Mouse (Mus musculus): ENCODE data around the gene Itga3. TPM values are rescaled to one million over a fixed set of nuclear protein-coding genes. Genes with fewer than 3 reads are reported as not detected.

The Itga3 gene
- polyA plus RNA-seq, 1 experiment from 2014 or later = 10.2 TPM

- H3K9ac ChIP-seq = no peak overlapping the region
- 81% methylated on average over 6 of the region's 6 CpGs for WGBS
- no peak overlapping the region for H3K4me3 ChIP-seq
- no peaks in the 10 kb centered on the region for H3K36me3 ChIP-seq
- peaks cover 24% of the 10 kb centered on the region for H3K27me3 ChIP-seq (replicated peaks)
- H3K4me2 ChIP-seq = no peak overlapping the region
- no peak for ATAC-seq (ENCODE audit: extremely low read depth, insufficient number of reproducible peaks, low FRiP score, low TSS enrichment)
- H3K4me1 ChIP-seq = peaks cover 53% of the 10 kb centered on the region
- no peak overlapping the region for H3K27ac ChIP-seq (replicated peaks)
- no peaks in the 10 kb centered on the region for H3K9me3 ChIP-seq
Measured at GRCm38 (mm10) chr11:95080783-95081182, 4.2 kb upstream of the Itga3 start.

GRCm38 (mm10) chr11:95079256-95079875 lies 2.8 kb upstream of the Itga3 start:
- Histone ChIP-seq H3K9me3 (no peaks in the 10 kb centered on the region), H3K4me2 (peak overlapping the region; percentile 33), H3K27ac (replicated peaks) (peak overlapping the region; percentile 62), H3K9ac (no peak overlapping the region), H3K36me3 (no peaks in the 10 kb centered on the region), H3K27me3 (replicated peaks) (peaks cover 35% of the 10 kb centered on the region), H3K4me3 (no peak overlapping the region), H3K4me1 (peaks cover 58% of the 10 kb centered on the region)
- no peak for ATAC-seq (ENCODE audit: extremely low read depth, insufficient number of reproducible peaks, low FRiP score, low TSS enrichment)
- WGBS = 20% methylated on average over 6 of the region's 6 CpGs

- H3K4me1 ChIP-seq = peaks cover 72% of the 10 kb centered on the region
- H3K27me3 ChIP-seq (replicated peaks) = peaks cover 37% of the 10 kb centered on the region
- no peak overlapping the region for H3K27ac ChIP-seq (replicated peaks)
- H3K4me2 ChIP-seq = no peak overlapping the region
- no peaks in the 10 kb centered on the region for H3K36me3 ChIP-seq
- 70% methylated on average over 7 of the region's 7 CpGs for WGBS
- no peak overlapping the region for H3K9ac ChIP-seq
- H3K4me3 ChIP-seq = no peak overlapping the region
- no peak for ATAC-seq (ENCODE audit: extremely low read depth, insufficient number of reproducible peaks, low FRiP score, low TSS enrichment)
- no peaks in the 10 kb centered on the region for H3K9me3 ChIP-seq
Measured at GRCm38 (mm10) chr11:95077956-95078355, 1.4 kb upstream of the Itga3 start.

GRCm38 (mm10) chr11:95076041-95076535 lies 513 bp downstream of the Itga3 start:
- H3K36me3 ChIP-seq = no peaks in the 10 kb centered on the region
- H3K4me3 ChIP-seq = peak overlapping the region; percentile 71
- peaks cover 91% of the 10 kb centered on the region for H3K4me1 ChIP-seq
- H3K27ac ChIP-seq (replicated peaks) = peak overlapping the region; percentile 80
- ATAC-seq (ENCODE audit: extremely low read depth, insufficient number of reproducible peaks, low FRiP score, low TSS enrichment) = no peak
- no peaks in the 10 kb centered on the region for H3K9me3 ChIP-seq
- under 1% methylated on average over 42 of the region's 42 CpGs for WGBS
- peaks cover 37% of the 10 kb centered on the region for H3K27me3 ChIP-seq (replicated peaks)
- peak overlapping the region; percentile 88 for H3K9ac ChIP-seq
- H3K4me2 ChIP-seq = peak overlapping the region; percentile 77

- H3K4me1 ChIP-seq = peaks cover 91% of the 10 kb centered on the region
- WGBS = 6% methylated on average over 19 of the region's 19 CpGs
- H3K27me3 ChIP-seq (replicated peaks) = peaks cover 37% of the 10 kb centered on the region
- H3K27ac ChIP-seq (replicated peaks) = peak overlapping the region; percentile 80
- no peak for ATAC-seq (ENCODE audit: extremely low read depth, insufficient number of reproducible peaks, low FRiP score, low TSS enrichment)
- H3K4me3 ChIP-seq = peak overlapping the region; percentile 71
- no peaks in the 10 kb centered on the region for H3K9me3 ChIP-seq
- peak overlapping the region; percentile 88 for H3K9ac ChIP-seq
- no peaks in the 10 kb centered on the region for H3K36me3 ChIP-seq
- H3K4me2 ChIP-seq = peak overlapping the region; percentile 77
Measured at GRCm38 (mm10) chr11:95075197-95076040, 1.2 kb downstream of the Itga3 start.

- peak overlapping the region; percentile 77 for H3K4me2 ChIP-seq
Measured at GRCm38 (mm10) chr11:95074694-95075093, 1.9 kb downstream of the Itga3 start.

GRCm38 (mm10) chr11:95073835-95074234 lies 2.8 kb downstream of the Itga3 start:
- peaks cover 37% of the 10 kb centered on the region for H3K27me3 ChIP-seq (replicated peaks)
- no peak for ATAC-seq (ENCODE audit: extremely low read depth, insufficient number of reproducible peaks, low FRiP score, low TSS enrichment)
- no peaks in the 10 kb centered on the region for H3K9me3 ChIP-seq
- H3K27ac ChIP-seq (replicated peaks) = 0 out of 2 replicates have a peak overlapping the region, but pooled peaks have one; percentile 80
- H3K4me2 ChIP-seq = 0 out of 2 replicates have a peak overlapping the region, but pooled peaks have one; percentile 77
- no peak overlapping the region for H3K4me3 ChIP-seq
- H3K9ac ChIP-seq = no peak overlapping the region
- 78% methylated on average over 4 of the region's 4 CpGs for WGBS
- H3K4me1 ChIP-seq = peaks cover 91% of the 10 kb centered on the region
- H3K36me3 ChIP-seq = no peaks in the 10 kb centered on the region

More at GRCm38 (mm10) chr11:95074694-95075093, 1.9 kb downstream of the Itga3 start:
- peak overlapping the region; percentile 88 for H3K9ac ChIP-seq
- peak overlapping the region; percentile 80; the same call in 1 of the 2 replicates for H3K27ac ChIP-seq (replicated peaks)
- H3K4me1 ChIP-seq = peaks cover 91% of the 10 kb centered on the region
- ATAC-seq (ENCODE audit: extremely low read depth, insufficient number of reproducible peaks, low FRiP score, low TSS enrichment) = no peak
- H3K9me3 ChIP-seq = no peaks in the 10 kb centered on the region
- H3K36me3 ChIP-seq = no peaks in the 10 kb centered on the region
- H3K27me3 ChIP-seq (replicated peaks) = peaks cover 37% of the 10 kb centered on the region
- peak overlapping the region; percentile 71 for H3K4me3 ChIP-seq
- WGBS = 63% methylated on average over 4 of the region's 4 CpGs

- ATAC-seq (ENCODE audit: extremely low read depth, insufficient number of reproducible peaks, low FRiP score, low TSS enrichment) = no peak
- Histone ChIP-seq H3K9ac (no peak overlapping the region), H3K27me3 (replicated peaks) (peaks cover 28% of the 10 kb centered on the region), H3K36me3 (no peaks in the 10 kb centered on the region), H3K4me2 (no peak overlapping the region), H3K4me3 (no peak overlapping the region), H3K4me1 (peaks cover 87% of the 10 kb centered on the region), H3K9me3 (no peaks in the 10 kb centered on the region), H3K27ac (replicated peaks) (peak overlapping the region; percentile 87)
- WGBS = 63% methylated on average over 5 of the region's 5 CpGs
Measured at GRCm38 (mm10) chr11:95072804-95073203, 3.8 kb downstream of the Itga3 start.

- Histone ChIP-seq H3K9me3 (no peaks in the 10 kb centered on the region), H3K27ac (replicated peaks) (peak overlapping the region; percentile 87), H3K9ac (peak overlapping the region; percentile 42; the same call in 1 of the 2 replicates), H3K4me1 (peaks cover 80% of the 10 kb centered on the region), H3K36me3 (no peaks in the 10 kb centered on the region; the same call in 1 of the 2 replicates), H3K27me3 (replicated peaks) (peaks cover 21% of the 10 kb centered on the region), H3K4me3 (no peak overlapping the region), H3K4me2 (peak overlapping the region; percentile 45)
- ATAC-seq (ENCODE audit: extremely low read depth, insufficient number of reproducible peaks, low FRiP score, low TSS enrichment) = no peak
- WGBS = 60% methylated on average over 8 of the region's 8 CpGs
Measured at GRCm38 (mm10) chr11:95072136-95072535, 4.5 kb downstream of the Itga3 start.

GRCm38 (mm10) chr11:95071266-95071665 lies 5.3 kb downstream of the Itga3 start:
- WGBS = 21% methylated on average over 7 of the region's 7 CpGs
- Histone ChIP-seq H3K9ac (no peak overlapping the region), H3K9me3 (no peaks in the 10 kb centered on the region), H3K4me3 (0 out of 2 replicates have a peak overlapping the region, but pooled peaks have one; percentile 2), H3K4me2 (peak overlapping the region; percentile 45), H3K4me1 (peaks cover 76% of the 10 kb centered on the region), H3K36me3 (peaks cover 7% of the 10 kb centered on the region), H3K27ac (replicated peaks) (peak overlapping the region; percentile 87), H3K27me3 (replicated peaks) (peaks cover 14% of the 10 kb centered on the region)
- ATAC-seq (ENCODE audit: extremely low read depth, insufficient number of reproducible peaks, low FRiP score, low TSS enrichment) = 0 out of 2 replicates have a peak, but pooled peaks have one; percentile 42
